Mouse (Mus musculus): ENCODE results near the gene Grik3. TPM values are rescaled to one million over a fixed set of nuclear protein-coding genes. Genes with fewer than 3 reads are reported as not detected.

The Grik3 gene
- total RNA-seq, 2 experiments from 2014 or later: 0.38 TPM; not detected in 1

DNA sequence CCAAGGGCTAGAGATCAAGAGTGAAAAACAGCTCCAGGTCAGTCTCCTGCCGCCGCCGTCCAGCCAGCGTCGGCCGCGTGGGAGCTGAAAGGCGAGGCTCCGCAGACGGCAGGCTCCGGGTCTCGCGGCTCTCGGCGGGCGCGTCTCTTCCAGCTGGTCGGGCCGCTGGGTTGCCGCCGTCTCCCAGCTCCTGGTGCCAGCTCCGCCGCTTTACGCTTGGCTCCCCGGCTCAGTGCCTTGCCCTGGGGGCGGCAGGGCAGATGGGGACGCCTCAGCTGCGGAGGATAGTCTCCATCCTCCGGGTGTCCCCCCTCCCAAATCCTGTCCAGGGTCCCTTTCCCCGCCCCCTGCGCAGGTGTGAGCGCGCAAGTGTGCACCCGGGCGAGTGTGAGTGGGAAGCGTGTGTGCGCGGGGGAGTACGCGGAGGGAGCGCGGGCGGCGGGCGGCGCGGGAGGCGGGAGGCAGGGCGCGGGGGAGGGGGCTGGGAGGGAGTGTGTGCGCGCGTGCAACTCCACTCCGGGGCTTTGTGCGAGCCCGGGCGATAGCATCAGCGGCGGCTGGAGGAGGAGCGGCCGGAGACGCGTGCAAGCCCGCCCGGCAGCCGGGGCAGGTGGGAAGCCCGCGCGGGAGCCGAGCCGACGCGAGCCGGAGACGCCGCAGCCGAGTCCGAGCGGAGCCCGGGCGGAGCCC is 454 bp upstream of the Grik3 start:
- ATAC-seq (replicated peaks; ENCODE audit: low FRiP score, poor library complexity, severe bottlenecking): no peak

DNA sequence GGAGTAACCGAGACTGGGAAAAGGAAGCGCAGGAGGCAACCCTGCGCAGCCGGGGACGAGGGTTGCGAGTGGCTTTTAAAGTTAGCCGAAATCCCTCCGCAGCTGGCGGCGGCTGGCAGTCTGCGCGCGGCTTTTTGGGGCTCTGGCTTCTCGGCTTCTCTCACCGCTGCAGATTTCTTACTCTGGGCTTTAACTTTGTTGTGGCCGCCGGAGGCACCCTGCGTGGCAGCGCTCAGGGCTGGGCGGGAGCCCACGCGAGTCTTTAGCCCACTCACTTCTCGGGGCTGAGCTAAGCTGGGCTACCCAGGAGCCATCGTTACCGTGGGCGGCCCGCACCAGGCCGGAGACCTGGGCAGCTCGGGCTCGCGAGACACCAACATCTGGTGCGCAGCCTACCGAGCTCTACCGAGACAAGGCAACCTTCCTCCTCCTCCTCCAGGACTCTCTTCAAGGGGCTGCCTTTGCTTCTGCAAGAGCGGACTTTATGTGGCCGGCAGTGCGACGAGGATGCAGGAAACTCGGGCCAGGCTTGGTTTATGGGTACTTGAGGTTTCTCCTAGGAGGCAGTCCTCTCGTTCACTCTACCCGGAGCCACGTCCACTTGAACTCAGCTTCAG is 1.1 kb downstream of the Grik3 start:
- no peak for ATAC-seq (replicated peaks; ENCODE audit: low FRiP score, poor library complexity, severe bottlenecking)

- ATAC-seq (replicated peaks; ENCODE audit: low FRiP score, poor library complexity, severe bottlenecking): no peak
These were observed 1.6 kb downstream of the Grik3 start for GRCm38 (mm10) chr4:125492122-125492505.

DNA sequence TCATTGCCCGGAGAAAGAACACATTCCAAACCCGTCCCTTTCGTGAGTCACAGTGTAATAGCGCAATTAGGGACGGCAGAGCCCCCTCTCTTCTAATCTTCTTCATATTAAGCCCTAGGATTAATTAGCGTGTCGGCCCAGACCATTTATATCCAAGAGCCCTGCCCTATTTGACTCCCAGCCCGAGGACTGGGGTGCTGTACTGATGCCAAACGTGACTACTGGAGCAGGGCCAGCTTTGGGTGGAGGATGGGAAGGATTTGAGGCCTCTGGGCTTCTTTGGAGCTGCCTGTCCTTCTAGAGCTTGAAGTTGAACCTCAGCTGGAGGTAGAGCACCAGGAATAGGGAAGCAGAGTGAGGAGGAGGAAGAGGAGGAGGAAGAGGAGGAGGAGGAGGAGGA is 2.2 kb downstream of the Grik3 start:
- ATAC-seq (replicated peaks; ENCODE audit: low FRiP score, poor library complexity, severe bottlenecking): no peak

- ATAC-seq (replicated peaks; ENCODE audit: low FRiP score, poor library complexity, severe bottlenecking): no peak
These were observed 2.6 kb downstream of the Grik3 start for GRCm38 (mm10) chr4:125493124-125493523.

- ATAC-seq (replicated peaks; ENCODE audit: low FRiP score, poor library complexity, severe bottlenecking): no peak
These were observed 5.0 kb downstream of the Grik3 start for GRCm38 (mm10) chr4:125495477-125495876.

DNA sequence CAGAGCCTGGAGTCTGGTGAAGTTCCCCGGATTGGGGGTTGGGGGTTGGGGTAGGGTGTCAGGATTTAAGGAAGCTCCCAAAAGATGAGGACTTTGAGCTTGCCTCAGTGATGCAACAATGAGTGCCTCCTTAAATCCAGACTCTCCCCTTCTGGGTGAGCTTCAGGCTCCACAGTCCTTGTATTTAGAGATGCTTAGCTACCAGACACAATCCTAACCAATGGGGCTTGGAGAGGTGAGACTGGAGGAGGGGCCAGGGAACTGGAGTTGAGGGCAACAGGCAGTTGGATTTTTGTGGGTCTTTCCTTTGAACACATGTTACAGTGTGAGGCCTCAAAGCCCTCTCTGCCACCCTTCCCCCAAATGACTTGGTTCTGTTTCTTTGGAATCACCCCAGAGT is 6.5 kb downstream of the Grik3 start:
- no peak for ATAC-seq (replicated peaks; ENCODE audit: low FRiP score, poor library complexity, severe bottlenecking)

- ATAC-seq (replicated peaks; ENCODE audit: low FRiP score, poor library complexity, severe bottlenecking): no peak
These were observed 7.0 kb downstream of the Grik3 start for GRCm38 (mm10) chr4:125497471-125497870.

- no peak for ATAC-seq (replicated peaks; ENCODE audit: low FRiP score, poor library complexity, severe bottlenecking)
These were observed 8.4 kb downstream of the Grik3 start for GRCm38 (mm10) chr4:125498866-125499265.

- no peak for ATAC-seq (replicated peaks; ENCODE audit: low FRiP score, poor library complexity, severe bottlenecking)
These were observed 12.4 kb downstream of the Grik3 start for GRCm38 (mm10) chr4:125502861-125503260.

- ATAC-seq (replicated peaks; ENCODE audit: low FRiP score, poor library complexity, severe bottlenecking): no peak
These were observed 21.9 kb downstream of the Grik3 start for GRCm38 (mm10) chr4:125512434-125512833.

- no peak for ATAC-seq (replicated peaks; ENCODE audit: low FRiP score, poor library complexity, severe bottlenecking)
These were observed 25.1 kb downstream of the Grik3 start for GRCm38 (mm10) chr4:125515646-125516045.

- ATAC-seq (replicated peaks; ENCODE audit: low FRiP score, poor library complexity, severe bottlenecking): no peak
These were observed 26.1 kb downstream of the Grik3 start for GRCm38 (mm10) chr4:125516612-125517011.

- ATAC-seq (replicated peaks; ENCODE audit: low FRiP score, poor library complexity, severe bottlenecking): no peak
These were observed 28.4 kb downstream of the Grik3 start for GRCm38 (mm10) chr4:125518861-125519260.

GRCm38 (mm10) chr4:125522931-125523330 is 32.4 kb downstream of the Grik3 start:
- no peak for ATAC-seq (replicated peaks; ENCODE audit: low FRiP score, poor library complexity, severe bottlenecking)

- no peak for ATAC-seq (replicated peaks; ENCODE audit: low FRiP score, poor library complexity, severe bottlenecking)
These were observed 34.8 kb downstream of the Grik3 start for GRCm38 (mm10) chr4:125525266-125525665.

GRCm38 (mm10) chr4:125526425-125526824 is 35.9 kb downstream of the Grik3 start:
- no peak for ATAC-seq (replicated peaks; ENCODE audit: low FRiP score, poor library complexity, severe bottlenecking)

GRCm38 (mm10) chr4:125533965-125534364 is 43.5 kb downstream of the Grik3 start:
- no peak for ATAC-seq (replicated peaks; ENCODE audit: low FRiP score, poor library complexity, severe bottlenecking)

DNA sequence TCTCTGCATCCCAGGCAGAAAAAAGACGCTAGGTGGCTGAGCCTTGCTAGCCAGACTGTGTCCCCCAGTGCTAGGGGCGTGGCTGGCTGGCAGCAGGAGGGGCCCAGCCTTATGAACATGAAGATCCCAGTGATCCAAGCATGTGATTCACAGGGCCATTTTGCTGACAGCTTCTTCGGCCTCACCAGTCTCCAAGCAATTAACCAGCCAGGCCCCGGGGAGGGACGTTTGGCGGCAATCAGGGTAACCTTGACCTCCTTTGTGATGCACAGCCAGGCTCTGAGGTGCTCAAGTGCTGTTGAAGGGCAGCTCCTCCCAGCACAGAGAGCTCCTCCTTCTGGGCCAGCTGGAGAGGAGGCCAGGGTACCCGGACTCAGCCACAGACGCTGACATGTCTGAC is 43.9 kb downstream of the Grik3 start:
- no peak for ATAC-seq (replicated peaks; ENCODE audit: low FRiP score, poor library complexity, severe bottlenecking)

GRCm38 (mm10) chr4:125534991-125535401 is 44.5 kb downstream of the Grik3 start:
- ATAC-seq (replicated peaks; ENCODE audit: low FRiP score, poor library complexity, severe bottlenecking): no peak

DNA sequence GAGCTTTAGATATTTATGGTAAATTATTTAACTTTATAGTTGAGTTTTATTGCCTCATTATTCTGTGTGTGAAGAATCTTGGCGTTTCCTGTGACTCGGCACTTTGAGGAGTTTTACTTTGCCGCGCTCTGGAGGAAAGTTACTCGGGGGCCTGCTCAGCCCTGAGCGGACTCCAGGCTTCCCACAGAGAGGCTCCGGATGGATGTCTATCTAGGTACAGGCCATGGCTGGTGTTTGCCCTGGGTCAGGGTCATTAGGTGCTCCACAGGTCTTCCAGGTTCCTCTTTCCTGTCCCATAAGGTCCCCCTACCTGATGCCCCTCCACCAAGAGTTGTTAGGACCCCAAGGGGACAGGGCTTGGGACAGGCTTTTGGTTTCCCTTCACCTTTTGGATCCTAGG is 45.0 kb downstream of the Grik3 start:
- ATAC-seq (replicated peaks; ENCODE audit: low FRiP score, poor library complexity, severe bottlenecking): no peak

- no peak for ATAC-seq (replicated peaks; ENCODE audit: low FRiP score, poor library complexity, severe bottlenecking)
These were observed 45.5 kb downstream of the Grik3 start for GRCm38 (mm10) chr4:125535977-125536376.
